Mouse (Mus musculus) thymus, adult 2 months (tissue): ENCODE measurements at regions not wholly inside any gene's neighbourhood (a gene's known extent, or its start where the extent isn't known, plus 50 kb on each side); places are given as distances from the start of the nearest gene placed in this dataset.

Experiments used
- CTCF ChIP-seq: fragments of 200-500 bp; IDR thresholded peaks from 2 replicates; pipeline ENCODE4 v1.5.1; 2012; ENCODE audit warnings: mild to moderate bottlenecking, control low read depth, low read length, moderate library complexity, borderline replicate concordance; ENCODE audit not compliant: control insufficient read depth, poor library complexity, insufficient read depth; ENCODE audit errors: extremely low read depth
- POLR2A ChIP-seq: fragments of 200-500 bp; IDR thresholded peaks from 2 replicates; pipeline ENCODE4 v1.6.1; 2012; ENCODE audit warnings: mild to moderate bottlenecking, low read length, control low read depth, moderate library complexity; ENCODE audit not compliant: control insufficient read depth, poor library complexity, insufficient read depth; ENCODE audit errors: extremely low read depth

DNA sequence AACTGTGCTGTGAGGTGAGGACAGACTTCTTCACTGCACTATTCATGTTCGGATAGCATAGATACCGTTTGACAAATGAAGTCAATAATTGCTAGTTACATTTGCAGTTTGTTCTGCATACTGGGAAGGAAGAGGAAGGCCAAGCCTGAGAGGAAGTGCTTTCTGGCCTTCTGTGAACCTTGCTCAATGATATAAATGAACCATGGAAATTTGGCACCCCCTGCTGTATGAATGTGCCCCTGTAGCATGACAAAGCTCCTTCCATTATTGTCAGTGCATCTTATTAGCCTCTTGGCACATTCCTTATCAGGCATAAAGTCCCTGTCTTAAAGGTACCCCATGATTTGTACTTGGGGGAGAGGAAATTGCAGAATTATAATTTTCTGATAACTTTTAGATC, 758.0 kb downstream of the Adam6a start:
- no peak for TF ChIP-seq POLR2A
- no peak for TF ChIP-seq CTCF
